16 mouse cellular contexts compared by ENCODE assay signal in genomic region chr5:122111091-122111932, GRCm38 (mm10). TPM values are rescaled to one million over a fixed set of nuclear protein-coding genes. Genes with fewer than 3 reads are reported as not detected.
DNase-seq lines count a peak whose midpoint lies in the region; ATAC-seq and TF ChIP-seq lines count a peak whose summit lies in the region.
"Had no signal": no experiment of that assay in that cellular context is flagged by ENCODE, and none has a peak within 500 bp of the region (broad histone marks: within the 10 kb centered on the region; RNA-seq: fewer than 3 reads in every experiment).

No protein-coding gene starts in this region.

- H3K9ac ChIP-seq in hindbrain, embryonic 13.5 days, result 0 out of 2 replicates have a peak overlapping the region, but pooled peaks have one; percentile 20
- no peak overlapping the region for H3K9ac ChIP-seq in hindbrain, embryonic 14.5 days
- no peak overlapping the region for H3K9ac ChIP-seq in midbrain, embryonic 16.5 days (ENCODE audit: low read depth, low read length)
- H3K9ac ChIP-seq in forebrain, postnatal 0 days, result no peak overlapping the region
- no peak overlapping the region for H3K9ac ChIP-seq in limb, embryonic 13.5 days
- H3K9ac ChIP-seq: liver, embryonic 14.5 days had no signal

- no peak for ATAC-seq in hindbrain, embryonic 13.5 days (ENCODE audit: low FRiP score)
- no peak for ATAC-seq in hindbrain, embryonic 14.5 days (ENCODE audit: low FRiP score)
- no peak for ATAC-seq in midbrain, embryonic 16.5 days
- ATAC-seq in forebrain, postnatal 0 days, result no peak
- ATAC-seq in limb, embryonic 13.5 days (ENCODE audit: low FRiP score, low read depth), result no peak

- H3K4me2 ChIP-seq in hindbrain, embryonic 13.5 days, result peak overlapping the region; percentile 15; the same call in 1 of the 2 replicates
- no peak overlapping the region for H3K4me2 ChIP-seq in hindbrain, embryonic 14.5 days (replicated peaks)
- H3K4me2 ChIP-seq in midbrain, embryonic 16.5 days (ENCODE audit: low read length), result no peak overlapping the region
- 0 out of 2 replicates have a peak overlapping the region, but pooled peaks have one; percentile 15 for H3K4me2 ChIP-seq in forebrain, postnatal 0 days (ENCODE audit: low read depth)
- H3K4me2 ChIP-seq in limb, embryonic 13.5 days (replicated peaks), result peak overlapping the region; percentile 17

- no peaks in the 10 kb centered on the region for H3K27me3 ChIP-seq in hindbrain, embryonic 13.5 days
- no peaks in the 10 kb centered on the region for H3K27me3 ChIP-seq in hindbrain, embryonic 14.5 days (ENCODE audit: control insufficient read depth, insufficient read depth, low read length)
- H3K27me3 ChIP-seq in midbrain, embryonic 10.5 days (ENCODE audit: low read depth, poor library complexity, severe bottlenecking), result no peaks in the 10 kb centered on the region
- no peaks in the 10 kb centered on the region for H3K27me3 ChIP-seq in midbrain, embryonic 16.5 days (ENCODE audit: control insufficient read depth, insufficient read depth, low read depth, low read length)
- H3K27me3 ChIP-seq in forebrain, postnatal 0 days (ENCODE audit: insufficient read depth, low read length), result no peaks in the 10 kb centered on the region
- no peaks in the 10 kb centered on the region; the same call in 1 of the 2 replicates for H3K27me3 ChIP-seq in limb, embryonic 13.5 days

- 68% methylated on average over 26 of the region's 26 CpGs for WGBS in hindbrain, embryonic 13.5 days
- WGBS in hindbrain, embryonic 14.5 days, result 70% methylated on average over 26 of the region's 26 CpGs
- 68% methylated on average over 26 of the region's 26 CpGs for WGBS in midbrain, embryonic 10.5 days
- WGBS in midbrain, embryonic 16.5 days, result 70% methylated on average over 26 of the region's 26 CpGs
- 71% methylated on average over 26 of the region's 26 CpGs for WGBS in forebrain, postnatal 0 days
- WGBS in limb, embryonic 13.5 days, result 65% methylated on average over 26 of the region's 26 CpGs

- 0 out of 2 replicates have a peak, but pooled peaks cover 4% of the 10 kb centered on the region for H3K4me1 ChIP-seq in hindbrain, embryonic 13.5 days (replicated peaks)
- no peaks in the 10 kb centered on the region for H3K4me1 ChIP-seq in hindbrain, embryonic 14.5 days (replicated peaks; ENCODE audit: control insufficient read depth, insufficient read depth, low read length)
- peaks cover 10% of the 10 kb centered on the region for H3K4me1 ChIP-seq in midbrain, embryonic 10.5 days
- H3K4me1 ChIP-seq in midbrain, embryonic 16.5 days (ENCODE audit: control insufficient read depth, insufficient read depth, low read length), result no peaks in the 10 kb centered on the region
- H3K4me1 ChIP-seq in forebrain, postnatal 0 days (ENCODE audit: insufficient read depth), result no peaks in the 10 kb centered on the region
- H3K4me1 ChIP-seq in limb, embryonic 13.5 days, result no peaks in the 10 kb centered on the region

- H3K4me3 ChIP-seq in hindbrain, embryonic 13.5 days, result no peak overlapping the region
- H3K4me3 ChIP-seq in hindbrain, embryonic 14.5 days (replicated peaks; ENCODE audit: low read length), result no peak overlapping the region
- no peak overlapping the region for H3K4me3 ChIP-seq in midbrain, embryonic 10.5 days
- no peak overlapping the region for H3K4me3 ChIP-seq in midbrain, embryonic 16.5 days (ENCODE audit: low read depth, low read length)
- no peak overlapping the region for H3K4me3 ChIP-seq in forebrain, postnatal 0 days (ENCODE audit: low read depth, low read length)
- H3K4me3 ChIP-seq in limb, embryonic 13.5 days, result no peak overlapping the region

- no peak for TF ChIP-seq CTCF in forebrain, postnatal 0 days (IDR thresholded peaks at IDR 0.05; ENCODE audit: low read depth)

- no peak overlapping the region for H3K27ac ChIP-seq in hindbrain, embryonic 13.5 days
- H3K27ac ChIP-seq in hindbrain, embryonic 14.5 days, result no peak overlapping the region
- H3K27ac ChIP-seq in midbrain, embryonic 10.5 days (replicated peaks), result 0 out of 2 replicates have a peak overlapping the region, but pooled peaks have one; percentile 28
- no peak overlapping the region for H3K27ac ChIP-seq in midbrain, embryonic 16.5 days (ENCODE audit: low read length)
- H3K27ac ChIP-seq in forebrain, postnatal 0 days (ENCODE audit: low read depth, low read length), result no peak overlapping the region
- no peak overlapping the region for H3K27ac ChIP-seq in limb, embryonic 13.5 days
- H3K27ac ChIP-seq: liver, embryonic 14.5 days had no signal

- DNase-seq in hindbrain, embryonic 14.5 days (ENCODE audit: low spot score), result no peak
- no peak for DNase-seq in midbrain, embryonic 10.5 days (ENCODE audit: low spot score)
- DNase-seq in forebrain, postnatal 0 days, result no peak
- DNase-seq in adrenal gland, postnatal 10 days, result no peak
- no peak for DNase-seq in MN1 (ENCODE audit: low spot score)
- DNase-seq: adrenal gland, adult 2 months; cerebellum, adult 11 months; embryo, embryonic 11 days; thymus, postnatal 25 days had no signal

- H3K36me3 ChIP-seq in hindbrain, embryonic 13.5 days, result no peaks in the 10 kb centered on the region
- H3K36me3 ChIP-seq in hindbrain, embryonic 14.5 days (replicated peaks; ENCODE audit: control insufficient read depth, insufficient read depth), result no peaks in the 10 kb centered on the region
- H3K36me3 ChIP-seq in midbrain, embryonic 10.5 days, result no peaks in the 10 kb centered on the region
- no peaks in the 10 kb centered on the region for H3K36me3 ChIP-seq in midbrain, embryonic 16.5 days (ENCODE audit: control insufficient read depth, insufficient read depth, low read length)
- no peaks in the 10 kb centered on the region for H3K36me3 ChIP-seq in forebrain, postnatal 0 days (ENCODE audit: insufficient read depth)
- H3K36me3 ChIP-seq in limb, embryonic 13.5 days, result no peaks in the 10 kb centered on the region
- H3K36me3 ChIP-seq: G1E had no signal

- H3K9me3 ChIP-seq in hindbrain, embryonic 13.5 days, result no peaks in the 10 kb centered on the region
- no peaks in the 10 kb centered on the region for H3K9me3 ChIP-seq in hindbrain, embryonic 14.5 days (ENCODE audit: control insufficient read depth, low read length)
- 0 out of 2 replicates have a peak, but pooled peaks cover 2% of the 10 kb centered on the region for H3K9me3 ChIP-seq in midbrain, embryonic 10.5 days (replicated peaks)
- no peaks in the 10 kb centered on the region for H3K9me3 ChIP-seq in midbrain, embryonic 16.5 days (replicated peaks; ENCODE audit: control insufficient read depth, low read length, poor library complexity, severe bottlenecking)
- H3K9me3 ChIP-seq in forebrain, postnatal 0 days (ENCODE audit: low read length), result no peaks in the 10 kb centered on the region
- no peaks in the 10 kb centered on the region for H3K9me3 ChIP-seq in limb, embryonic 13.5 days

RNA-seq across cellular contexts. Expression of gene Myl2, which starts 10.6 kb away (rescaled TPM):
- polyA plus RNA-seq in hindbrain, embryonic 13.5 days (2015; fragmentation: Nextera tagmentation; extraction: Ambion mirVana), result 3.7 and 7.3 TPM in 2 replicates
- 0.80 and 0.86 TPM in 2 replicates for polyA plus RNA-seq in hindbrain, embryonic 14.5 days (2014; fragmentation: Nextera tagmentation; extraction: Ambion mirVana)
- 0.43 and 0.59 TPM in 2 replicates for polyA plus RNA-seq in midbrain, embryonic 10.5 days (2016; fragmentation: Nextera tagmentation; extraction: Ambion mirVana)
- 1.6 and 2.4 TPM in 2 replicates for polyA plus RNA-seq in midbrain, embryonic 16.5 days (2015; fragmentation: Nextera tagmentation; extraction: Ambion mirVana)
- 0.38 and 2.9 TPM in 2 replicates for total RNA-seq in forebrain, postnatal 0 days (2014; rRNA removed)
- 1.7 TPM in 2 replicates for polyA plus RNA-seq in forebrain, postnatal 0 days (2015; fragmentation: Nextera tagmentation; extraction: Ambion mirVana)
- 0.61 and 1.0 TPM in 2 replicates for polyA plus RNA-seq in limb, embryonic 13.5 days (2015; fragmentation: Nextera tagmentation; extraction: Ambion mirVana)
- 100 to 1,000 TPM in 1 of 2 experiments, 10 to 100 TPM in 1; 25.5 to 182 TPM for total RNA-seq in adrenal gland, postnatal 10 days (2021)
- total RNA-seq: adrenal gland, adult 2 months; G1E; hematopoietic stem cell, adult 5-6 weeks; layer of hippocampus, postnatal 10 days had no signal
- polyA plus RNA-seq: adrenal gland, adult 2 months; G1E had no signal

RNA-seq across cellular contexts. Expression of gene Ccdc63, which starts 29.3 kb away (rescaled TPM):
- polyA plus RNA-seq in hindbrain, embryonic 13.5 days (2015; fragmentation: Nextera tagmentation; extraction: Ambion mirVana), result not detected in 2 replicates
- 0.23 TPM in 1 of 2 replicates, not detected in the other for polyA plus RNA-seq in hindbrain, embryonic 14.5 days (2014; fragmentation: Nextera tagmentation; extraction: Ambion mirVana)
- not detected in 2 replicates for polyA plus RNA-seq in midbrain, embryonic 10.5 days (2016; fragmentation: Nextera tagmentation; extraction: Ambion mirVana)
- polyA plus RNA-seq in midbrain, embryonic 16.5 days (2015; fragmentation: Nextera tagmentation; extraction: Ambion mirVana), result 0.24 and 0.25 TPM in 2 replicates
- 0.43 TPM in 1 of 2 replicates, not detected in the other for total RNA-seq in forebrain, postnatal 0 days (2014; rRNA removed)
- polyA plus RNA-seq in forebrain, postnatal 0 days (2015; fragmentation: Nextera tagmentation; extraction: Ambion mirVana), result 0.08 and 0.16 TPM in 2 replicates
- 0.14 TPM in 1 of 2 replicates, not detected in the other for polyA plus RNA-seq in limb, embryonic 13.5 days (2015; fragmentation: Nextera tagmentation; extraction: Ambion mirVana)
- not detected for total RNA-seq in adrenal gland, postnatal 10 days (2021)
- total RNA-seq: adrenal gland, adult 2 months had no signal
- polyA plus RNA-seq: adrenal gland, adult 2 months; G1E had no signal

RNA-seq across cellular contexts. Expression of gene Ppp1cc, which starts 46.8 kb away (rescaled TPM):
- 204 and 206 TPM in 2 replicates for polyA plus RNA-seq in hindbrain, embryonic 13.5 days (2015; fragmentation: Nextera tagmentation; extraction: Ambion mirVana)
- polyA plus RNA-seq in hindbrain, embryonic 14.5 days (2014; fragmentation: Nextera tagmentation; extraction: Ambion mirVana), result 200 and 229 TPM in 2 replicates
- 320 and 339 TPM in 2 replicates for polyA plus RNA-seq in midbrain, embryonic 10.5 days (2016; fragmentation: Nextera tagmentation; extraction: Ambion mirVana)
- polyA plus RNA-seq in midbrain, embryonic 16.5 days (2015; fragmentation: Nextera tagmentation; extraction: Ambion mirVana), result 188 and 193 TPM in 2 replicates
- 278 and 322 TPM in 2 replicates for total RNA-seq in forebrain, postnatal 0 days (2014; rRNA removed)
- 193 and 220 TPM in 2 replicates for polyA plus RNA-seq in forebrain, postnatal 0 days (2015; fragmentation: Nextera tagmentation; extraction: Ambion mirVana)
- 231 and 235 TPM in 2 replicates for polyA plus RNA-seq in limb, embryonic 13.5 days (2015; fragmentation: Nextera tagmentation; extraction: Ambion mirVana)
- total RNA-seq in adrenal gland, postnatal 10 days (2021), result 100 to 1,000 TPM; 149 to 173 TPM

Comparison
In these comparisons a context has a peak if more than half of its experiments do, and no peak if none do; other contexts are left out.
1. H3K4me2 ChIP-seq: peak in hindbrain, embryonic 13.5 days (single experiment), forebrain, postnatal 0 days (single experiment) and limb, embryonic 13.5 days (single experiment); none in hindbrain, embryonic 14.5 days (single experiment) and midbrain, embryonic 16.5 days (single experiment).